Mouse (Mus musculus) forelimb bud, embryonic 11.5 days (tissue): Measurements from ENCODE around the gene Cd300ld3.
"Not testable (repeated sequence)": the region's sequence is repeated elsewhere in the genome, so short reads cannot be mapped to it uniquely, and the experiment has no call there.

Experiments
- DNase-seq: peaks from one replicate; pipeline ENCODE4 v3.0.0-alpha.2; 2012; ENCODE audit warnings: low read depth, low spot score

Cd300ld3 gene

GRCm38 (mm10) chr11:115052991-115053390 lies 4.8 kb upstream of the Cd300ld3 start:
- DNase-seq, result no peak

GRCm38 (mm10) chr11:115052206-115052605 lies 4.0 kb upstream of the Cd300ld3 start:
- DNase-seq, result peak; percentile 88

GRCm38 (mm10) chr11:115049282-115049895 lies 1.2 kb upstream of the Cd300ld3 start:
- DNase-seq, result no peak

GRCm38 (mm10) chr11:115037669-115038068 lies 10.5 kb downstream of the Cd300ld3 start, which contains the start of gene Cd300ld5:
Cd300ld5 (minus strand) TSS chr11:115037769.
- not testable (repeated sequence) for DNase-seq

- DNase-seq, result not testable (repeated sequence)
Measured at GRCm38 (mm10) chr11:115026912-115027311, 21.3 kb downstream of the Cd300ld3 start, which contains the start of gene Cd300ld4. Cd300ld4 (minus strand) TSS chr11:115027012.

GRCm38 (mm10) chr11:115016093-115016492 lies 32.1 kb downstream of the Cd300ld3 start, which contains the start of gene Cd300ld2:
Cd300ld2 (minus strand) TSS chr11:115016193.
- not testable (repeated sequence) for DNase-seq

GRCm38 (mm10) chr11:115004070-115004469 lies 44.1 kb downstream of the Cd300ld3 start:
- no peak for DNase-seq

DNA sequence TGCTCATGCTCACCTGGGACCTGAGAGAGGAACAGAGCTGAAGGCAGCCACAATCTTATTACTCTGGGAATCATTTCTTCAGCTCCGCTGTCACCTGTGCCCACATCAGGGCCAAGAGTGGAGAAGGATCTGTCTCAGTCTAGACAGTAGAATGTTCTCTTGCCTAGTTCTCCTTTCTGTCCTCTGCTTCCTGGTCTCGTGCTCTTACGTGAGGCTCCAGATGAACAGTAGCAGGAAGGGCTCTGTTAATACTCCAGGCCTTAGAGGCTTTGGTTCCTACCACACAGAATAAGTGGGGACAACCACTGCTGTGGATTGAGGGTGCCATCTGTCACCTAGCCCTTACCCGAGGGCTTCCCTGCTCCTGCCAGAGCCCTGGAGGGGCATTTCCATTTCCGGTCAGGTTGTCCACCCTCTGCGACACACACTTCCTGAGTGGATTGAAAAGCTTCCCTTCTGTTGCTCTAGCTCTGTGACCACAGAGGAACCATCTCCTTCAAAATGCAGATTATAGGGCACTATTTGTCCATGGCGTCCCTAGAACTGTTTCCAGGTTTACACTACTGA lies 46.7 kb downstream of the Cd300ld3 start, which contains the start of gene Cd300c2:
Gene Cd300c2 (minus strand): TSS at position 407 of the 567 bp plus-strand sequence.
- no peak for DNase-seq
